Mouse (Mus musculus): ENCODE data around the gene Acvrl1.

DNA sequence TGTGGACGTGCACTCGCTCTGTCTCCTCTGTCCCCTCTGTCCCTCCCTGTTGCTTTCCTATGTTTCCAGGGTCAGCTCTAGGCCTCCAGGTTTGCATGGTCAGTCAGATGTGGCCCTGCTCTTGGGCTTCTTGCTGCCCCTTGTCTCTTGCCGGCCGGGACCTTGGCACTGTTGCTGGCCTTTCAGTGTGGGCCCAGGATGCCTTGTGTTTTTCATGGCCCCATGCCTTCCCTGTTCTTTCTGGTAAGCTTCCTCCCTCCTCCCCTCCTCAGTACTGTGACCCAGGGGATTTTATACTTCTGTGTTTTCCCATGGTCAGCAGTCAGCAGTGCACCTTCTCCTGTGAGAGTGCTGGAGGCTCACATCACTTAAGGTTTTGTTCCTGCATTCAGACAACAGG is 53.2 kb downstream of the Acvrl1 start:
- TF ChIP-seq EP300 (IDR thresholded peaks at IDR 0.05; ENCODE audit: low read depth) (no peak), CTCF (IDR thresholded peaks at IDR 0.05; ENCODE audit: low read depth) (no peak)
